Mouse (Mus musculus) embryonic facial prominence, embryonic 11.5 days (tissue): ENCODE data around the gene Tldc1. TPM values are rescaled to one million over a fixed set of nuclear protein-coding genes. Genes with fewer than 3 reads are reported as not detected.

Experiments used
- ATAC-seq: fragments of 200-750 bp; cut with Nextera tagmentation; replicated peaks from 2 replicates; pipeline ENCODE4 v1.8.0; 2017; ENCODE audit warnings: low read depth; ENCODE audit not compliant: insufficient number of reproducible peaks, low FRiP score, low TSS enrichment
- DNase-seq: peaks from one replicate; pipeline ENCODE4 v3.0.0-alpha.2; 2015; ENCODE audit warnings: low spot score
- H3K27ac ChIP-seq: fragments of 300-500 bp; sonication (generic); replicated peaks from 2 replicates; pipeline ENCODE4 v1.5.1; 2014; ENCODE audit warnings: mild to moderate bottlenecking, low read depth, low read length, control low read depth
- H3K27me3 ChIP-seq: fragments of 300-500 bp; sonication (generic); 2 replicates; pipeline ENCODE4 v1.6.1; 2014; ENCODE audit warnings: mild to moderate bottlenecking, low read length, moderate library complexity, mixed read lengths; ENCODE audit not compliant: control insufficient read depth, insufficient read depth
- H3K36me3 ChIP-seq: fragments of 300-500 bp; sonication (generic); replicated peaks from 2 replicates; pipeline ENCODE4 v1.6.1; 2014; ENCODE audit warnings: low read depth, mild to moderate bottlenecking, low read length, moderate library complexity, mixed read lengths; ENCODE audit not compliant: control insufficient read depth, insufficient read depth
- H3K4me1 ChIP-seq: fragments of 300-500 bp; sonication (generic); 2 replicates; pipeline ENCODE4 v1.6.1; 2014; ENCODE audit warnings: low read length, mixed read lengths; ENCODE audit not compliant: control insufficient read depth, insufficient read depth
- H3K4me2 ChIP-seq: fragments of 300-500 bp; sonication (generic); 2 replicates; pipeline ENCODE4 v1.6.1; 2014; ENCODE audit warnings: low read depth, mild to moderate bottlenecking, control low read depth, low read length, moderate library complexity
- H3K4me3 ChIP-seq: fragments of 300-500 bp; sonication (generic); 2 replicates; pipeline ENCODE4 v1.5.1; 2014; ENCODE audit warnings: low read depth, low read length, control low read depth
- H3K9ac ChIP-seq: fragments of 300-500 bp; sonication (generic); replicated peaks from 2 replicates; pipeline ENCODE4 v1.6.1; 2014; ENCODE audit warnings: mild to moderate bottlenecking, control low read depth, low read length
- H3K9me3 ChIP-seq: fragments of 300-500 bp; sonication (generic); replicated peaks from 2 replicates; pipeline ENCODE4 v1.6.1; 2016; ENCODE audit warnings: mild to moderate bottlenecking, low read length, inconsistent platforms, mixed read lengths; ENCODE audit not compliant: control insufficient read depth
- WGBS: fragments of 180-500 bp; shearing (Covaris S2); extraction: QIAGEN DNeasy Blood & Tissue Kit; methylation state at CpG from one replicate; pipeline ENCODE4 v1.1.7; 2014; 5-methylcytosine and 5-hydroxymethylcytosine counted together
- polyA plus RNA-seq: library from polyadenylated mRNA; unstranded; fragments of >200 nt; fragmentation: Nextera tagmentation; extraction: Ambion mirVana; gene quantifications from 2 replicates; pipeline ENCODE4 v1.2.1, GENCODE M21; 2014

Gene Tldc1
- polyA plus RNA-seq, 1 experiment from 2014 or later = 6.5 TPM

DNA sequence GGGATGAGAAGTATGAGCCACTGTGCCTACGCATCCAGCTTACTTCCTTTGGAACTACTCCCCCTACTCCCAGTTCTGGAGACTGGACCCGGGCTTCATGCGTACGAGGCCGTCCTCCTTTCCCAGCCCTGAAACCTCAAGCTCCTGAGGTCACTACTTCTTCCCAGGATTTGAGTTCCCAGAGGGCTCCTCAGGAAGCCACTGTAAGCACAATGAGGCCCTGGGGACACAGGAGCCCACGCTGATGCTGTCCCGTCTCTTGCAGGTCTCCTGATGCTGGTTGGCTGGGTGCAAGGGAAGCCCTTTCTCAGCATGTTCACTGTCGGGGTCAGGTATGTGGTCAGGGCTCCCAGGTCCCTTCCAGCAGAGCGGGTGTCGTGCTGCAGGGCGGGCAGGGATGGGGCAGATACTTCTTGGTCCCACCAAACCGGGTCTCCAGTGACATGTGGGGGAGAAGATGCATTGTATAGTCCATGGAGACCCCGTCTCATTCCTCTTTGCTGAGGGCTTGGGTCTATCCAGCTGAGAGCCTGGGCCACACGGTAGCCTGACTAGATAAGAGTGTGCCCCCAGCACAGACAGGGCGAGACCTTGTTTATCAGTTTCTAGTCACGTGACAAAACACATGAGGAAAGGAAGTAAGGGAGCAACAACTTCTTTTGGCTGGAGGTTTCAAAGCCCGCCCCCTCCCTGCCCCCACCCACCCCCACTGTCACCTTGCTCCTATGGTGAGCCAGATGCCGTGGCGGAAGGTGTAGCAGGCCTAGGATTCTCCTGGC, 39.9 kb downstream of the Tldc1 start:
- DNase-seq (no peak), ATAC-seq (no peak)
- H3K4me2 ChIP-seq = no peak overlapping the region
- H3K36me3 ChIP-seq = no peaks in the 10 kb centered on the region
- no peaks in the 10 kb centered on the region for H3K9me3 ChIP-seq
- no peak overlapping the region for H3K4me3 ChIP-seq
- H3K27me3 ChIP-seq = no peaks in the 10 kb centered on the region
- H3K9ac ChIP-seq = no peak overlapping the region
- H3K27ac ChIP-seq = no peak overlapping the region
- H3K4me1 ChIP-seq = no peaks in the 10 kb centered on the region
- 78% methylated on average over 19 of the region's 19 CpGs for WGBS

GRCm38 (mm10) chr8:119737093-119737900, 40.9 kb downstream of the Tldc1 start:
- Histone ChIP-seq H3K9ac (no peak overlapping the region), H3K4me3 (no peak overlapping the region), H3K36me3 (no peaks in the 10 kb centered on the region), H3K4me2 (no peak overlapping the region), H3K9me3 (no peaks in the 10 kb centered on the region), H3K27me3 (no peaks in the 10 kb centered on the region), H3K27ac (no peak overlapping the region), H3K4me1 (no peaks in the 10 kb centered on the region)
- DNase-seq (no peak), ATAC-seq (no peak)
- 75% methylated on average over 11 of the region's 11 CpGs for WGBS

- Histone ChIP-seq H3K27me3 (no peaks in the 10 kb centered on the region), H3K9ac (no peak overlapping the region), H3K9me3 (no peaks in the 10 kb centered on the region), H3K4me1 (no peaks in the 10 kb centered on the region), H3K27ac (no peak overlapping the region), H3K36me3 (no peaks in the 10 kb centered on the region), H3K4me3 (no peak overlapping the region), H3K4me2 (no peak overlapping the region)
- no peak for ATAC-seq
- DNase-seq = no peak
- WGBS = 86% methylated on average over 10 of the region's 10 CpGs
These were observed 41.8 kb downstream of the Tldc1 start for GRCm38 (mm10) chr8:119736348-119736917.

DNA sequence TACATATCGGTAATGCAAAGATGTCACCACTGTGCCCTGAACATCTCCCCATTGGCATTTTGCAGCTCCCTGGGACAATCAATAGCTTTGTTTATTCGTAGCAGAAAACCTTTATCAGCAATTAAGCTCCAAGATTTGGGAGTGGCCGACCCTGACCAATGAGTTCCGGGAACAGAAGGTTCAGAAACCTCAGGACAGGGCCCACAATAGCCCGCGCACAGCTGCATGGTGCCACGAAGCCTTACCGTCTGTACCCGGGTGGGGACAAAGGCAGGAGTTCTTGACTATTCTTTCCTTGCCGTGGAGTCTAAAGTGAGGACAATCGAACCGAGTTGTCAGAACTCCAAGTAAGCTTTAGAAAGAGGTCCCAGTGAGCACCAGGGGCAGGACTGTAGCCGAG, 46.1 kb downstream of the Tldc1 start:
- 79% methylated on average over 13 of the region's 13 CpGs for WGBS
- no peak for DNase-seq
- no peak for ATAC-seq
- no peak overlapping the region for H3K9ac ChIP-seq
- no peaks in the 10 kb centered on the region for H3K4me1 ChIP-seq
- H3K36me3 ChIP-seq = no peaks in the 10 kb centered on the region
- H3K27ac ChIP-seq = no peak overlapping the region
- H3K4me2 ChIP-seq = no peak overlapping the region
- no peak overlapping the region for H3K4me3 ChIP-seq
- H3K9me3 ChIP-seq = no peaks in the 10 kb centered on the region
- H3K27me3 ChIP-seq = no peaks in the 10 kb centered on the region

- Histone ChIP-seq H3K27ac (no peak overlapping the region), H3K4me3 (no peak overlapping the region), H3K4me1 (no peaks in the 10 kb centered on the region), H3K9ac (no peak overlapping the region), H3K27me3 (no peaks in the 10 kb centered on the region), H3K36me3 (no peaks in the 10 kb centered on the region), H3K4me2 (no peak overlapping the region), H3K9me3 (no peaks in the 10 kb centered on the region)
- ATAC-seq (no peak), DNase-seq (no peak)
- WGBS = 87% methylated on average over 8 of the region's 8 CpGs
These were observed 49.8 kb downstream of the Tldc1 start for GRCm38 (mm10) chr8:119728351-119728895.

- no peak overlapping the region for H3K4me2 ChIP-seq
- H3K4me1 ChIP-seq = no peaks in the 10 kb centered on the region
- ATAC-seq (no peak), DNase-seq (no peak)
- WGBS = 91% methylated on average over 8 of the region's 8 CpGs
- H3K4me3 ChIP-seq = no peak overlapping the region
- H3K36me3 ChIP-seq = no peaks in the 10 kb centered on the region
- no peak overlapping the region for H3K9ac ChIP-seq
- H3K27ac ChIP-seq = no peak overlapping the region
- no peaks in the 10 kb centered on the region for H3K27me3 ChIP-seq
- H3K9me3 ChIP-seq = no peaks in the 10 kb centered on the region
These were observed 51.1 kb downstream of the Tldc1 start for GRCm38 (mm10) chr8:119727093-119727492.

DNA sequence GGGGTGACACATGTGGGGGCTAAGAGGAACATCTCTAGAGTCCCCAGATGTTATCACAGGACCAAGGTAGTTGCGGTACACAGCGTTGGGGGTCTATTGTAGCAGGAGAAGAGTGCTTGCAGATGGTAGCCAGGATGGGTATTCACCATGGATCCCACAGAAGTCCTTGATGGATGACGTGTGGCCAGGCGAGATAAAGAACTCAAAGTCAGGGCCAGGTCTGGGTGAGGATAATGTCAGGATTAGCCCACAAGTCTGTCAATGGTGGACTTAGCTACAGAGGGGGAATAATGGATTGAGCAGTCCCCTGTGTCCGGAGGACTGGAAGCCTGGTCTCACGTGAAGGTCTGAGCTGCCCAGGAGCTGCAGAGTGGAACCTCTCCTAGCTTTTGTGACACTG, 53.6 kb downstream of the Tldc1 start:
- Histone ChIP-seq H3K27ac (no peak overlapping the region), H3K4me3 (no peak overlapping the region), H3K4me2 (no peak overlapping the region), H3K9me3 (no peaks in the 10 kb centered on the region), H3K36me3 (no peaks in the 10 kb centered on the region), H3K27me3 (no peaks in the 10 kb centered on the region), H3K4me1 (no peaks in the 10 kb centered on the region), H3K9ac (no peak overlapping the region)
- DNase-seq (no peak), ATAC-seq (no peak)
- 84% methylated on average over 6 of the region's 6 CpGs for WGBS

GRCm38 (mm10) chr8:119723676-119724075, 54.5 kb downstream of the Tldc1 start:
- H3K9me3 ChIP-seq = no peaks in the 10 kb centered on the region
- no peak overlapping the region for H3K27ac ChIP-seq
- 59% methylated on average over 4 of the region's 4 CpGs for WGBS
- H3K4me3 ChIP-seq = no peak overlapping the region
- no peak overlapping the region for H3K4me2 ChIP-seq
- no peaks in the 10 kb centered on the region for H3K36me3 ChIP-seq
- DNase-seq (no peak), ATAC-seq (no peak)
- no peak overlapping the region for H3K9ac ChIP-seq
- no peaks in the 10 kb centered on the region for H3K27me3 ChIP-seq
- no peaks in the 10 kb centered on the region for H3K4me1 ChIP-seq
